Mouse (Mus musculus): ENCODE results near the gene Tceanc2. TPM values are rescaled to one million over a fixed set of nuclear protein-coding genes. Genes with fewer than 3 reads are reported as not detected.
"Not testable (repeated sequence)": the region's sequence is repeated elsewhere in the genome, so short reads cannot be mapped to it uniquely, and the experiment has no call there.

Tceanc2 gene
- polyA plus RNA-seq, 1 experiment = 10.0 TPM

DNA sequence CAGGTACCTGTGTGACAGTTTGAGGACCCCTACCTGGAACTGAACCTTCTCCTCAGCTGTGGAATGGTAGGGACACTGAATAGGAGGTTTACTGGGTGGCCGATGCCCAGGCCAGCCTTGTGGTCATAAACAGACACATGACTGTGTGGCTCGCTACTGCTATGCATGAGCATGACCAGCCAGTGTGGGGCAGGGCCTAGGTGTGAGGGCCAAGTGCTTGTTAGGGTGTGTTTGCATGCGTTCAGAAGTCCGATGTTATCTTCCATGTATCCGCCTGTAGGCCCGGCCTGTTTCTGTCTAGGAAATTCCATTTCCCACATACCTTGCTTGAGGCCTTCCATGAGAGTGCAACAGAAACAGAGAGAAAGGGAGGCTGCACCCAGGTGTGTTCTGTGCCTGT lies 58.2 kb downstream of the Tceanc2 start:
- H3K36me3 ChIP-seq (ENCODE audit: control insufficient read depth, insufficient read depth, low read length) = no peaks in the 10 kb centered on the region
- no peak overlapping the region for H3K4me3 ChIP-seq (ENCODE audit: insufficient read depth, low read depth, low read length)
- 83% methylated on average over 6 of the region's 6 CpGs for WGBS
- DNase-seq = no peak
- TF ChIP-seq POLR2A (IDR thresholded peaks at IDR 0.05; ENCODE audit: low read depth, low read length) (no peak), CTCF (conservative IDR thresholded peaks at IDR 0.05; ENCODE audit: insufficient read depth, insufficient read length, low read depth, low read length) (no peak)
- no peaks in the 10 kb centered on the region; the same call in 1 of the 2 replicates for H3K4me1 ChIP-seq (ENCODE audit: control insufficient read depth, insufficient read depth, low read length)
- no peaks in the 10 kb centered on the region for H3K27me3 ChIP-seq (replicated peaks; ENCODE audit: control insufficient read depth, insufficient read depth, low read length)
- no peak overlapping the region for H3K27ac ChIP-seq (ENCODE audit: insufficient read depth, low read depth, low read length)

- Histone ChIP-seq H3K27me3 (replicated peaks; ENCODE audit: control insufficient read depth, insufficient read depth, low read length) (no peaks in the 10 kb centered on the region), H3K27ac (ENCODE audit: insufficient read depth, low read depth, low read length) (no peak overlapping the region), H3K4me1 (ENCODE audit: control insufficient read depth, insufficient read depth, low read length) (no peaks in the 10 kb centered on the region; the same call in 1 of the 2 replicates), H3K4me3 (ENCODE audit: insufficient read depth, low read depth, low read length) (no peak overlapping the region), H3K36me3 (ENCODE audit: control insufficient read depth, insufficient read depth, low read length) (no peaks in the 10 kb centered on the region)
- peak; percentile 47 for DNase-seq
- TF ChIP-seq POLR2A (IDR thresholded peaks at IDR 0.05; ENCODE audit: low read depth, low read length) (no peak), CTCF (conservative IDR thresholded peaks at IDR 0.05; ENCODE audit: insufficient read depth, insufficient read length, low read depth, low read length) (no peak)
- WGBS = 61% methylated on average over 4 of the region's 4 CpGs
Observed at GRCm38 (mm10) chr4:107119056-107119455, 59.9 kb downstream of the Tceanc2 start.

DNA sequence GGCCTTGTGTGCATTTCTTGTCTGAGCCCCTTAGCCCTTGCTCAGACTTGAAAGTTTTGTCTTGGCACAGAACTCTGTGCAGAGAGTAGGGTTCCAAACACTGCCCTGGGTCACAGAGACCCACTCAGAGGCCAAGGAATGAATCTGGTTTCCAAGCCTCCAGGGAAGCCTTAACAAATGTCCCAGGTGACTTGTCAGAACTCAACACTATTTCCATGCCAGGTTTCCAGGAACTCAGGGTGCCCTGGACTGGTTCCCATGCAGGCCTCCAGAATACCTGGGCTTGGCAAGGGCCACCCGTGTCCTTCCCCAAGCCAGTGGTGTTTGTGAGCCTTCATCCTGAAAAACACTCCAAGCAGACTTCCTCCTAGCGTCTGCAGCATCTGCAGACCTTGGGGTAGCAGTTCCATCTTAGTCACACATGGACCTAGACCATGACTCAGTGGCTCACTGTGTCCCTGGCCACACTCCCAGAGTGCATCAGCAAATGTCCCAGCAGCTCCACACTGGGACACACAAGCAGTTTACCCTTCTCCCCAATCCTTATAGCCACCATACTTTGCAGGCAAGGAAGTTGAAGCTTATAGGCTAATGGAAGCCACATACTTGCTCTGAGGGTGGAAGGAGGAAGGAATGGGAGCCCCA lies 61.1 kb downstream of the Tceanc2 start:
- Histone ChIP-seq H3K36me3 (ENCODE audit: control insufficient read depth, insufficient read depth, low read length) (no peaks in the 10 kb centered on the region), H3K4me3 (ENCODE audit: insufficient read depth, low read depth, low read length) (no peak overlapping the region), H3K27me3 (replicated peaks; ENCODE audit: control insufficient read depth, insufficient read depth, low read length) (no peaks in the 10 kb centered on the region), H3K4me1 (ENCODE audit: control insufficient read depth, insufficient read depth, low read length) (no peaks in the 10 kb centered on the region; the same call in 1 of the 2 replicates), H3K27ac (ENCODE audit: insufficient read depth, low read depth, low read length) (0 out of 2 replicates have a peak overlapping the region, but pooled peaks have one; percentile 61)
- no peak for TF ChIP-seq CTCF (conservative IDR thresholded peaks at IDR 0.05; ENCODE audit: insufficient read depth, insufficient read length, low read depth, low read length)
- no peak for TF ChIP-seq POLR2A (IDR thresholded peaks at IDR 0.05; ENCODE audit: low read depth, low read length)
- WGBS = 55% methylated on average over 2 of the region's 2 CpGs
- DNase-seq = peak; percentile 77

- DNase-seq = no peak
- Histone ChIP-seq H3K36me3 (ENCODE audit: control insufficient read depth, insufficient read depth, low read length) (no peaks in the 10 kb centered on the region), H3K27me3 (replicated peaks; ENCODE audit: control insufficient read depth, insufficient read depth, low read length) (no peaks in the 10 kb centered on the region), H3K27ac (ENCODE audit: insufficient read depth, low read depth, low read length) (no peak overlapping the region), H3K4me1 (ENCODE audit: control insufficient read depth, insufficient read depth, low read length) (no peaks in the 10 kb centered on the region; the same call in 1 of the 2 replicates), H3K4me3 (ENCODE audit: insufficient read depth, low read depth, low read length) (no peak overlapping the region)
- 35% methylated on average over 8 of the region's 8 CpGs for WGBS
- TF ChIP-seq CTCF (conservative IDR thresholded peaks at IDR 0.05; ENCODE audit: insufficient read depth, insufficient read length, low read depth, low read length) (no peak), POLR2A (IDR thresholded peaks at IDR 0.05; ENCODE audit: low read depth, low read length) (no peak)
Observed at GRCm38 (mm10) chr4:107114278-107114677, 64.6 kb downstream of the Tceanc2 start.

DNA sequence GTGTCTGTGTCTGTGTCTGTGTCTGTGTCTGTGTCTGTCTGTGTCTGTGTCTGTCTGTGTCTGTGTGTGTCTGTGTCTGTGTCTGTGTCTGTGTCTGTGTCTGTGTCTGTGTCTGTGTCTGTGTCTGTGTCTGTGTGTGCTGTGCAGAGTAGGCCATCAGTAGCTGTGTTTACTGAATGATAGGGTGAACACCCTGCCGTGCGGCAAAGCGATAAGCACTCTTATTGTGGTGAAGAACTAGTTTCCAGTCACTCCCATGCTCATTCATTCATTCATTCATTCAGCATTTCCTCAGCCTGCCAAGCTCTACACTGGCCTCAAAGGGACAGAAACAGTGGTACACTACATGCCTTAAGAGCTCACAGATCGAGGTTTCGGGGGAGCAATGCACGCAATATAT lies 69.7 kb downstream of the Tceanc2 start:
- H3K4me3 ChIP-seq (ENCODE audit: insufficient read depth, low read depth, low read length) = not testable (repeated sequence)
- WGBS = 97% methylated on average over 6 of the region's 6 CpGs

DNA sequence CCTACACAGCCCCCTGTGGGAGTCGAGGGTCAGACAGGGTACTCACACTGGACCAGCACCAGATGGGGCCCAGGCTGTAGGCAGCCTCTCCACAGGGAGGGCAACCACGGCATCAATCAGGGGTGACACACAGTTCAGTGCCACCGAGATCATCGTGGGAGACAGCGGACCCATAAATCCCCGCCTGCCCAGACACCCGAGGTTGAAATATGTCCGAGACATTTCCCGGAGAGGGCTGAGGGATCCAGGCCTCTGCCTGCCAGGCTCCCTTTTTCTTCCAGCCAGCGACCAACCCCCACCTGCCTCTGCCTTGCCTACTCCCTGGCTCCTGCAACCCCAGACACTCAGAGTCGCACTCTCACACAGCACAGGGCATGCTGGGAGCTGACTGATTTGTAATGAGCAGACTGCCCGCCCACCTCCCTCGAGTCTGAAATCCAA lies 70.6 kb downstream of the Tceanc2 start:
- Histone ChIP-seq H3K27me3 (replicated peaks; ENCODE audit: control insufficient read depth, insufficient read depth, low read length) (no peaks in the 10 kb centered on the region), H3K27ac (ENCODE audit: insufficient read depth, low read depth, low read length) (no peak overlapping the region), H3K4me3 (ENCODE audit: insufficient read depth, low read depth, low read length) (no peak overlapping the region), H3K36me3 (ENCODE audit: control insufficient read depth, insufficient read depth, low read length) (no peaks in the 10 kb centered on the region), H3K4me1 (ENCODE audit: control insufficient read depth, insufficient read depth, low read length) (no peaks in the 10 kb centered on the region)
- TF ChIP-seq POLR2A (IDR thresholded peaks at IDR 0.05; ENCODE audit: low read depth, low read length) (no peak), CTCF (conservative IDR thresholded peaks at IDR 0.05; ENCODE audit: insufficient read depth, insufficient read length, low read depth, low read length) (no peak)
- no peak for DNase-seq
- WGBS = 23% methylated on average over 13 of the region's 13 CpGs

More for the DNA sequence above, 69.7 kb downstream of the Tceanc2 start:
- H3K4me1 ChIP-seq (ENCODE audit: control insufficient read depth, insufficient read depth, low read length); H3K27ac ChIP-seq (ENCODE audit: insufficient read depth, low read depth, low read length); DNase-seq; H3K36me3 ChIP-seq (ENCODE audit: control insufficient read depth, insufficient read depth, low read length); H3K27me3 ChIP-seq (replicated peaks; ENCODE audit: control insufficient read depth, insufficient read depth, low read length): not testable (repeated sequence)

- no peak for TF ChIP-seq POLR2A (IDR thresholded peaks at IDR 0.05; ENCODE audit: low read depth, low read length)
- no peak for TF ChIP-seq CTCF (conservative IDR thresholded peaks at IDR 0.05; ENCODE audit: insufficient read depth, insufficient read length, low read depth, low read length)
- WGBS = 87% methylated on average over 16 of the region's 16 CpGs
- H3K4me1 ChIP-seq (ENCODE audit: control insufficient read depth, insufficient read depth, low read length) = no peaks in the 10 kb centered on the region
- DNase-seq = no peak
- no peaks in the 10 kb centered on the region for H3K36me3 ChIP-seq (ENCODE audit: control insufficient read depth, insufficient read depth, low read length)
- H3K4me3 ChIP-seq (ENCODE audit: insufficient read depth, low read depth, low read length) = no peak overlapping the region
- H3K27ac ChIP-seq (ENCODE audit: insufficient read depth, low read depth, low read length) = no peak overlapping the region
- no peaks in the 10 kb centered on the region for H3K27me3 ChIP-seq (replicated peaks; ENCODE audit: control insufficient read depth, insufficient read depth, low read length)
Observed at GRCm38 (mm10) chr4:107106777-107107176, 72.1 kb downstream of the Tceanc2 start.
